Mouse (Mus musculus): ENCODE data around the gene F11r.

DNA sequence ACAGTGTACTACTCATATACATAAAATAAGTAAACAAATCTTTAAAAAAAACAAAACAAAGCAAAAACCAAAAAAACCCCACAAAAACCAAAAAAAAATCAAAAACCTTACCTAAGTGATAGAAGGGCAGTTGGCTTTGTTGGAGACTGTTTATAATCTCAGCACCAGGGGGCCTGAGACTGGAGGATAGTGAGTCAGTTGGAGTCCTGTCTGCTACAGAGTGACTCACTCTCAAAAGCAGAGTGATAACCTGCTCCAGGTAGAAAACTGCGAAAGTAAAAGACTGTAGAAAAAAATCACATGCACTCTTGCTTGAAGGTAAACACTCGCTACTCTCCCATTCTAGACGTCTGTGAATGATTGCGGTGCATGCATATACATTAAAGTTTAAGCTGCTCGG, 7.7 kb downstream of the F11r start:
- TF ChIP-seq CTCF (IDR thresholded peaks at IDR 0.05; ENCODE audit: borderline replicate concordance, insufficient read depth, low read depth, low read length) (no peak), POLR2A (IDR thresholded peaks at IDR 0.05; ENCODE audit: borderline replicate concordance, insufficient read depth, low read length) (no peak)

All from cerebellum, adult 2 months (tissue).